Mouse (Mus musculus): ENCODE data around the gene Tep1. TPM values are rescaled to one million over a fixed set of nuclear protein-coding genes. Genes with fewer than 3 reads are reported as not detected.

The Tep1 gene
- polyA plus RNA-seq, 1 experiment from 2014 or later: 8.5 TPM

DNA sequence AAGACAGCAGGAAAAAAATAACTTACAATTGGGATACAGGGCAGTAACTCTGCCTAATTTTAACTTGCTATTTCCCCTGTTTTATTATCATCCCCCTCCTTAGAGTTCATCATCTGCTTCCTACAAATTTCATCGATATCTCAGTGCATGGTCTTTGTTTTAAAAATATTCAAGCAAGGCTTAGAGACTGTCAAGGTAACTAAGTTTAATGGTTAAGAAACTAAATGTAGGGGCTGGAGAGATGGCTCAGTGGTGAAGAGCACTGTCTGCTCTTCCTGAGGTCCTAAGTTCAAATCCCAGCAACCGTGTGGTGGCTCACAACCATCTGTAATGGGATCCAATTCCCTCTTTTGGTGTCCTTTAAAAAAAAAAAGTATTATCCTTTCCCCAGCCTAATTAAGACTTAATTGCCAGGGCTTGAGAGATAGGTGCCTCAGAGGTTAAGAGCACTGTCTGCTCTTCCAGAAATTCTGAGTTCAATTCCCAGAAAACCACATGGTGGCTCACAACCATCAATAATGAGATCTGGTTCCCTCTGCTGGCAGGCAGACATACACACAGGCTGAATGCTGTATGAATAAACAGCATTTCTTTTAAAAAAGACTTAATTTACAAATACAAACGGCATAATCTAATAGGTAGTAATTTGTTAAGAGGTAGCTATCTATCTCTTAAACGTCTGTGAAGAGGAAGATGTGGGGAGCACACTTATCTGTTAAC is 67.4 kb downstream of the Tep1 start:
- Histone ChIP-seq H3K9me3 (replicated peaks) (no peaks in the 10 kb centered on the region), H3K36me3 (no peaks in the 10 kb centered on the region), H3K4me2 (no peak overlapping the region), H3K27me3 (no peaks in the 10 kb centered on the region), H3K9ac (no peak overlapping the region), H3K4me1 (0 out of 2 replicates have a peak, but pooled peaks cover 5% of the 10 kb centered on the region), H3K27ac (no peak overlapping the region), H3K4me3 (replicated peaks) (no peak overlapping the region)
- no peak for ATAC-seq (replicated peaks; ENCODE audit: low FRiP score)
- 62% methylated on average over 4 of the region's 4 CpGs for WGBS

DNA sequence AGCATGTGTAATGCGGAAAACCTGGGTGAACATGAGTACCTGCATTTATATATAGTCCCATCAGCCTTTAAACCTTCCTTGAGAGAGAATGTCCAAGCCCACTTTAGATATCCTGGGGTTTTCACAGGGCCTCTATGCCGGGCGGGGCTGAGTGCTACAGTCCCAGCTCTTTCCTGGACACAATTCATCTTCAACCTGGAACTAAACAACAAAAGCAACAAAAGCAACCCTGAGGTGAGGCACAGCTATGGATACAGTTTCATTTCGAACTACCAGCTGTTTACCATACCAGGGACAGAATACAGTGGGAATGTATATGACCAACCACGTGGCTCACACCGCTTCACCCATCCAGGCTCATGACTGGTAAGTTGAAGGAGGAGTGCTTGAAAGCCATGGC is 67.9 kb downstream of the Tep1 start:
- Histone ChIP-seq H3K36me3 (no peaks in the 10 kb centered on the region), H3K4me1 (0 out of 2 replicates have a peak, but pooled peaks cover 5% of the 10 kb centered on the region), H3K4me2 (no peak overlapping the region), H3K27me3 (no peaks in the 10 kb centered on the region), H3K4me3 (replicated peaks) (no peak overlapping the region), H3K27ac (no peak overlapping the region), H3K9ac (no peak overlapping the region), H3K9me3 (replicated peaks) (no peaks in the 10 kb centered on the region)
- no peak for ATAC-seq (replicated peaks; ENCODE audit: low FRiP score)
- WGBS: 89% methylated on average over 6 of the region's 6 CpGs

GRCm38 (mm10) chr14:50799502-50800259 is 70.7 kb downstream of the Tep1 start:
- H3K27ac ChIP-seq: no peak overlapping the region
- no peaks in the 10 kb centered on the region for H3K9me3 ChIP-seq (replicated peaks)
- ATAC-seq (replicated peaks; ENCODE audit: low FRiP score): no peak
- no peak overlapping the region for H3K4me2 ChIP-seq
- no peaks in the 10 kb centered on the region for H3K36me3 ChIP-seq
- 5% methylated on average over 3 of the region's 3 CpGs for WGBS
- 0 out of 2 replicates have a peak overlapping the region, but pooled peaks have one; percentile 21 for H3K9ac ChIP-seq
- no peak overlapping the region for H3K4me3 ChIP-seq (replicated peaks)
- no peaks in the 10 kb centered on the region for H3K27me3 ChIP-seq
- no peaks in the 10 kb centered on the region for H3K4me1 ChIP-seq

GRCm38 (mm10) chr14:50798512-50798911 is 71.8 kb downstream of the Tep1 start:
- WGBS: 70% methylated on average over 2 of the region's 2 CpGs
- H3K36me3 ChIP-seq: no peaks in the 10 kb centered on the region
- no peak for ATAC-seq (replicated peaks; ENCODE audit: low FRiP score)

DNA sequence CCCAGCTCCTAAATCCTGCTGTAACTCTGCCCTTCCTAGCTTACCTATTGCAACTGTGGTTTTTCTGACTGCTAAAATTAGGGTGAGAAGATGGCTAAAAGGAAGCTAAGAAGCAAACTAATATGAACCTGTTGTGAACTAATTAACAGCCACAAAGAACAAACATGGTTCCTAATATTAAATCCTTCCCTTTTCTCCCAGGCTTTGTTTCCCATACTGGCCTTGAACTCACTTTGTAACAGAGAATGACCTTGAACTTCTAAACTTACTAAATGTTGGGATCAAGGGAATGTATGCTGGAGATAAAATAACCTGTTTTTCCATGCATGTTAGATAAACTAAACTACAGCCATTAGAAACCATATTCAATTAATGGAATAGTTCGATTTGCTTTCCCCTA is 73.9 kb downstream of the Tep1 start:
- ATAC-seq (replicated peaks; ENCODE audit: low FRiP score): no peak
- 89% methylated on average over 1 of the region's 1 CpGs for WGBS

More at GRCm38 (mm10) chr14:50798512-50798911, 71.8 kb downstream of the Tep1 start:
- Histone ChIP-seq H3K9ac (no peak overlapping the region), H3K27me3 (no peaks in the 10 kb centered on the region), H3K9me3 (replicated peaks) (no peaks in the 10 kb centered on the region), H3K27ac (no peak overlapping the region), H3K4me1 (no peaks in the 10 kb centered on the region), H3K4me3 (replicated peaks) (no peak overlapping the region), H3K4me2 (no peak overlapping the region)

GRCm38 (mm10) chr14:50795965-50796364 is 74.4 kb downstream of the Tep1 start:
- H3K4me3 ChIP-seq (replicated peaks): no peak overlapping the region
- no peaks in the 10 kb centered on the region for H3K4me1 ChIP-seq
- no peaks in the 10 kb centered on the region for H3K27me3 ChIP-seq
- H3K9ac ChIP-seq: no peak overlapping the region
- H3K4me2 ChIP-seq: no peak overlapping the region
- ATAC-seq (replicated peaks; ENCODE audit: low FRiP score): no peak
- WGBS: 85% methylated on average over 4 of the region's 4 CpGs
- H3K27ac ChIP-seq: no peak overlapping the region
- H3K36me3 ChIP-seq: no peaks in the 10 kb centered on the region
- no peaks in the 10 kb centered on the region for H3K9me3 ChIP-seq (replicated peaks)

More for the DNA sequence above, 73.9 kb downstream of the Tep1 start:
- Histone ChIP-seq H3K9ac (no peak overlapping the region), H3K27ac (no peak overlapping the region), H3K4me3 (replicated peaks) (no peak overlapping the region), H3K9me3 (replicated peaks) (no peaks in the 10 kb centered on the region), H3K36me3 (no peaks in the 10 kb centered on the region), H3K4me2 (no peak overlapping the region), H3K4me1 (no peaks in the 10 kb centered on the region), H3K27me3 (no peaks in the 10 kb centered on the region)

GRCm38 (mm10) chr14:50795261-50795935 is 75.0 kb downstream of the Tep1 start:
- Histone ChIP-seq H3K27ac (no peak overlapping the region), H3K4me2 (no peak overlapping the region), H3K4me1 (no peaks in the 10 kb centered on the region), H3K9me3 (replicated peaks) (no peaks in the 10 kb centered on the region), H3K4me3 (replicated peaks) (no peak overlapping the region), H3K9ac (no peak overlapping the region), H3K27me3 (no peaks in the 10 kb centered on the region), H3K36me3 (no peaks in the 10 kb centered on the region)
- no peak for ATAC-seq (replicated peaks; ENCODE audit: low FRiP score)
- 91% methylated on average over 24 of the region's 24 CpGs for WGBS

GRCm38 (mm10) chr14:50788157-50788556 is 82.2 kb downstream of the Tep1 start:
- H3K36me3 ChIP-seq: no peaks in the 10 kb centered on the region
- no peak overlapping the region for H3K27ac ChIP-seq
- H3K4me3 ChIP-seq (replicated peaks): no peak overlapping the region
- H3K9ac ChIP-seq: no peak overlapping the region
- 7% methylated on average over 2 of the region's 2 CpGs for whole genome bisulfite sequencing
- H3K9me3 ChIP-seq (replicated peaks): no peaks in the 10 kb centered on the region
- H3K4me1 ChIP-seq: peaks cover 6% of the 10 kb centered on the region
- H3K4me2 ChIP-seq: no peak overlapping the region
- no peak for ATAC-seq (replicated peaks; ENCODE audit: low FRiP score)
- no peaks in the 10 kb centered on the region for H3K27me3 ChIP-seq

DNA sequence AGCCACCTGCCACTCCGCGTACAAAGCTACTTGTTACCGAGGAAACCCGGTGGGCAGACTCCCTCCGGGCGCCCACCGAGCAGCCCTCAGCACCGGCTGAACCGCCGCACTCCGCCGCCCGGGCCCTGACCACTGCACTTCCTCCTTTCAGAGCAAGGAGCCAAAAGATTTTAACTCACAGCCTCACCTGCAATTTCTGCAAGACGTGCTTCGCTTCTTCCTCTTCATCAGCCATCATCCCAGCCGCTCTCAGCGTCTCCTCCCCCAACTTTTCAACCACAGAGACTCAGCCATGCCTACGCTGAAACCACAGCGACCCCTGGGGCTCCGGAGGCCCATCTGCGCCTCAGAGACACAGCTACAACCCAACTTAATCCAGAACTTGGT is 85.1 kb downstream of the Tep1 start, which contains the start of gene Ttc5:
Ttc5 (minus strand) TSS at position 269 of the 387 bp plus-strand sequence.
- Histone ChIP-seq H3K36me3 (peaks cover 20% of the 10 kb centered on the region), H3K4me3 (replicated peaks) (peak within 1 kb of the TSS; percentile 90), H3K27ac (peak within 1 kb of the TSS; percentile 57; the same call in 1 of the 2 replicates), H3K9me3 (replicated peaks) (no peaks in the 10 kb centered on the region), H3K4me2 (peak within 1 kb of the TSS; percentile 58), H3K9ac (peak within 1 kb of the TSS; percentile 73), H3K4me1 (peaks cover 6% of the 10 kb centered on the region), H3K27me3 (no peaks in the 10 kb centered on the region)
- under 1% methylated on average over 21 of the region's 21 CpGs for WGBS
- ATAC-seq (replicated peaks; ENCODE audit: low FRiP score): peak; percentile 96

DNA sequence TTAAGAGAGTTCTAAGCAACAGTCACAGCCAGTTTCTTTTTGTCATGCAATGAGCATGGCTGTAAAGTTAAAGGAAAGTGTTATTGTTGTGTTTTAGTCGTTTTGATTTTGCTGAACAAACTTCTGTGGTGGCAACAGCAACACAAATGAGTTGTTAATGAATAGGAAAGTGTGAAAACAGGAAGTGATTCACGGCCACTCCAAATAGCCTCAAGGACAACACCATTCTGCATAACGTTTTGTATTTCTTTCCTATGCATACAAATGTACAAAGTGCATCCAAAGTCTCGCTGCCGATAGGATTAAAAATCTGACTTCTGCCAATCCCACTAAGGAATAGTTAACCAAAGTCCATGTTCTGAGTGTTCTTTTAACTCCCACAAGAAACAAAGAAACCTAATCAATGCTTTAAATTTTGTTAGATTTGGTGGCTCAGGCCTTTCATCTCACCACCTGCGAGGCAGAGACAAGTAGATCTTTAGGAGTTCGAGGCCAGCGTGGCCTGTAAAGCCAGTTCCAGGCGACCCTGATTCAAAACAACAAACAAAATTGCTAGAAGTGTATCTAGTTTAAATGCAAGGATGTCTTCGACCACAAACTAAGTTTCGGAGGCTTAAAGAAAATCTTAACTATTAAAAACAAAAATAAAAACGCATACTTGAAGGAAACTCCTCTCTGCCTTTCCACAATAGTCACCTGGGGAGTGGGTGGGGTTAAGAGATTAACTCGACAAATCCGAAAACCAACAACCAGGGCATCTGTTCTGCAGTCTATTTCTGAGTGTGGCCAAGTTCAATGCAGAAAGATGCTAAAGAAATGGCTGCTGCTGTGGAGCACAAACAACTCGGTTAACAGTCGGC is 85.7 kb downstream of the Tep1 start:
- peaks cover 6% of the 10 kb centered on the region for H3K4me1 ChIP-seq
- peak overlapping the region; percentile 57; the same call in 1 of the 2 replicates for H3K27ac ChIP-seq
- H3K9me3 ChIP-seq (replicated peaks): no peaks in the 10 kb centered on the region
- peak overlapping the region; percentile 90 for H3K4me3 ChIP-seq (replicated peaks)
- peak overlapping the region; percentile 73 for H3K9ac ChIP-seq
- peaks cover 26% of the 10 kb centered on the region for H3K36me3 ChIP-seq
- no peaks in the 10 kb centered on the region for H3K27me3 ChIP-seq
- ATAC-seq (replicated peaks; ENCODE audit: low FRiP score): no peak
- 28% methylated on average over 16 of the region's 16 CpGs for WGBS
- peak overlapping the region; percentile 58 for H3K4me2 ChIP-seq

DNA sequence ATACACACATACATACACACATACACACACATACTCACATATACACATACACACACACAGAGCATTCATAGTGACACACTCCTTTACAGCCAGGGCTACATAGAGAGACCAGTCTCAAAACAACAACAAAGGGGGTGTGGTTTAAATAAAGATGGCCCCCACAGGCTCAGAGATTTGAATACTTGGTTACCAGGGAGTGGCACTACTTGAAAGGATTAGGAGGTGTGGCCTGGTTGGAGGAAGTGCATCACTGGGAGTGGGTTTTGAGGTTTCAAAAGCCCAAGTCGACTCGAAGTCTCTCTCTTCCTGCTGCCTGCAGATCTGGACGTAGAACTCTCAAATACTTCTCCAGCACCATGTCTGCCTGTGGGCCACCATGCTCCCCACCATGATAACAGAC is 88.2 kb downstream of the Tep1 start:
- no peak overlapping the region for H3K4me2 ChIP-seq
- H3K27ac ChIP-seq: no peak overlapping the region
- WGBS: 96% methylated on average over 3 of the region's 3 CpGs
- no peak overlapping the region for H3K4me3 ChIP-seq (replicated peaks)
- H3K4me1 ChIP-seq: peaks cover 6% of the 10 kb centered on the region
- no peak for ATAC-seq (replicated peaks; ENCODE audit: low FRiP score)
- no peaks in the 10 kb centered on the region for H3K27me3 ChIP-seq
- H3K9ac ChIP-seq: no peak overlapping the region
- no peaks in the 10 kb centered on the region for H3K9me3 ChIP-seq (replicated peaks)
- H3K36me3 ChIP-seq: peaks cover 41% of the 10 kb centered on the region

Data from kidney, embryonic 15.5 days (tissue).